Mouse (Mus musculus) layer of hippocampus, postnatal 36 days (tissue): Measurements from ENCODE around the gene Emc10. TPM values are rescaled to one million over a fixed set of nuclear protein-coding genes. Genes with fewer than 3 reads are reported as not detected.

Source experiments
- DNase-seq, 2 experiments: peaks; one replicate each; pipeline ENCODE4 v3.0.0; 2022
- total RNA-seq, 2 experiments: library from RNA; stranded (reverse); gene quantifications; 2 replicates each; pipeline ENCODE4 v1.2.3; 2021

Emc10 gene
- total RNA-seq, 2 experiments from 2014 or later: 205 to 215 TPM

GRCm38 (mm10) chr7:44484841-44485571 lies 11.3 kb downstream of the Emc10 start:
- peak; percentile 82 for DNase-seq

- DNase-seq: no peak
Measured at GRCm38 (mm10) chr7:44484109-44484508, 12.2 kb downstream of the Emc10 start.

GRCm38 (mm10) chr7:44482836-44483435 lies 13.4 kb downstream of the Emc10 start:
- no peak for DNase-seq

- peak; percentile 11 to 21 for DNase-seq
Measured at GRCm38 (mm10) chr7:44475046-44475614, 21.2 kb downstream of the Emc10 start.

GRCm38 (mm10) chr7:44474419-44474818 lies 21.9 kb downstream of the Emc10 start:
- peak; percentile 75 to 80 for DNase-seq

- peak in 1 of 2 experiments; percentile 5 for DNase-seq
Measured at GRCm38 (mm10) chr7:44472961-44473646, 23.2 kb downstream of the Emc10 start.

- DNase-seq: no peak
Measured at GRCm38 (mm10) chr7:44472558-44472885, 23.8 kb downstream of the Emc10 start.

GRCm38 (mm10) chr7:44471880-44472557 lies 24.3 kb downstream of the Emc10 start:
- peak in 1 of 2 experiments; percentile 51 for DNase-seq

GRCm38 (mm10) chr7:44470696-44471612 lies 25.4 kb downstream of the Emc10 start:
- DNase-seq: peak in 1 of 2 experiments; percentile 16

- DNase-seq: peak in 1 of 2 experiments; percentile 11
Measured at GRCm38 (mm10) chr7:44469677-44470675, 26.4 kb downstream of the Emc10 start.

- DNase-seq: no peak
Measured at GRCm38 (mm10) chr7:44468644-44469285, 27.6 kb downstream of the Emc10 start.

- peak; percentile 95 to 97 for DNase-seq
Measured at GRCm38 (mm10) chr7:44467811-44468411, 28.4 kb downstream of the Emc10 start, which contains the start of gene Josd2. Josd2 (plus strand) TSS chr7:44467980.

GRCm38 (mm10) chr7:44466888-44467311 lies 29.4 kb downstream of the Emc10 start:
- DNase-seq: peak in 1 of 2 experiments; percentile 39

GRCm38 (mm10) chr7:44466006-44466887 lies 30.1 kb downstream of the Emc10 start:
- DNase-seq: peak in 1 of 2 experiments; percentile 23

GRCm38 (mm10) chr7:44465111-44465510 lies 31.2 kb downstream of the Emc10 start, which contains the start of gene Aspdh:
Aspdh (plus strand) TSS chr7:44465391.
- DNase-seq: peak in 1 of 2 experiments; percentile 21

- DNase-seq: peak; percentile 80 to 82
Measured at GRCm38 (mm10) chr7:44464511-44464910, 31.8 kb downstream of the Emc10 start.

- DNase-seq: no peak
Measured at GRCm38 (mm10) chr7:44463556-44464225, 32.6 kb downstream of the Emc10 start.
